In the genomic region with DNA sequence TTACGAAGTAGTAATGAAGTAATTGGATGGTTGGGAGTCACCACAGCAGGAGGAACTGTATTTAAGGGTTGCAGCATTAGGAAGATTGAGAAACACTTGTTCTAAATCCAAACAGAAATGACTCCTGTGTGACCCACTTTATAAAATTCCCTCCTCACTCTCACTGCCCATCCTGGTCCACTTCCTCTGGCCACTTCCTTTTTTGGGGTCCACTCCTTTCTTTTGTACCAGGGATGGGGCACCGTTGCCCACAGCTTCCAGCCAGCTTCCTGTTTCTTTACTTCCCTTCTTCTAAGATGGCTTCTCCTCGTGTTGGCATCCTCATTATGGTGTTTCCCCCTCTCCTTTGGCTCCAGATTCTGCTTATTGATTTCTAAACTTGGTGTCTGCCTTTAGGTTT, we compare ENCODE assay signal across 26 mouse cellular contexts. TPM values are rescaled to one million over a fixed set of nuclear protein-coding genes. Genes with fewer than 3 reads are reported as not detected.
DNase-seq lines count a peak whose midpoint lies in the region; ATAC-seq and TF ChIP-seq lines count a peak whose summit lies in the region.
"Had no signal": no experiment of that assay in that cellular context is flagged by ENCODE, and none has a peak within 500 bp of the region (broad histone marks: within the 10 kb centered on the region; RNA-seq: fewer than 3 reads in every experiment).

No protein-coding gene starts in this region.

- no peaks in the 10 kb centered on the region for H3K36me3 ChIP-seq in lung, postnatal 0 days (ENCODE audit: insufficient read depth, low read length)
- H3K36me3 ChIP-seq: embryonic facial prominence, embryonic 12.5 days; G1E; heart, embryonic 10.5 days; limb, embryonic 10.5 days; liver, embryonic 13.5 days; neural tube, embryonic 12.5 days had no signal

- no peak for TF ChIP-seq CTCF in lung, postnatal 0 days (IDR thresholded peaks at IDR 0.05)

- H3K4me1 ChIP-seq in lung, postnatal 0 days (ENCODE audit: insufficient read depth, low read depth, low read length) = no peaks in the 10 kb centered on the region
- H3K4me1 ChIP-seq: liver, embryonic 13.5 days had no signal

- no peak overlapping the region for H3K4me2 ChIP-seq in lung, postnatal 0 days (replicated peaks; ENCODE audit: low read depth, low read length)
- H3K4me2 ChIP-seq: embryonic facial prominence, embryonic 12.5 days; liver, embryonic 13.5 days; neural tube, embryonic 12.5 days had no signal

- peak; percentile 12; the same call in 1 of the 2 replicates for ATAC-seq in lung, postnatal 0 days
- peak; percentile 86 for ATAC-seq in monocyte, adult 5-6 weeks (replicated peaks; ENCODE audit: insufficient number of reproducible peaks, low FRiP score, low TSS enrichment, poor library complexity, severe bottlenecking)
- ATAC-seq: forebrain, embryonic 14.5 days had no signal

- WGBS in lung, postnatal 0 days = 43% methylated on average over 3 of the region's 3 CpGs

- H3K27ac ChIP-seq in lung, postnatal 0 days (ENCODE audit: low read length) = no peak overlapping the region
- H3K27ac ChIP-seq: embryonic facial prominence, embryonic 12.5 days; heart, embryonic 10.5 days; limb, embryonic 10.5 days; liver, embryonic 13.5 days; neural tube, embryonic 12.5 days had no signal

- DNase-seq in heart, adult 11 months = peak; percentile 97
- DNase-seq in heart, adult 8-10 months (ENCODE audit: low spot score) = no peak
- DNase-seq in lung, postnatal 0 days (ENCODE audit: low spot score) = peak; percentile 47
- no peak for DNase-seq in lung, postnatal 14 days
- peak; percentile 36 for DNase-seq in induced T-regulatory cell, adult 2 months (ENCODE audit: low read depth)
- no peak for DNase-seq in cerebellum, postnatal 36 days
- DNase-seq in urinary bladder, postnatal 36 days (ENCODE audit: low spot score in 2 of 2) = no peak
- DNase-seq: adrenal gland, postnatal 36 days; cerebellum, adult 9-10 months; gastrocnemius, postnatal 25 days; kidney, adult 18-20 months; kidney, postnatal 14 days; liver, embryonic 13.5 days; thymus, adult 2 months had no signal

- no peak for TF ChIP-seq EP300 in lung, postnatal 0 days (IDR thresholded peaks at IDR 0.05)

- H3K4me3 ChIP-seq in lung, postnatal 0 days (ENCODE audit: low read depth, low read length) = no peak overlapping the region
- H3K4me3 ChIP-seq: embryonic facial prominence, embryonic 12.5 days; erythroblast, embryonic 14.5 days; heart, embryonic 10.5 days; limb, embryonic 10.5 days; liver, embryonic 13.5 days; neural tube, embryonic 12.5 days had no signal

- H3K27me3 ChIP-seq in lung, postnatal 0 days (replicated peaks; ENCODE audit: insufficient read depth, low read length) = no peaks in the 10 kb centered on the region
- H3K27me3 ChIP-seq: embryonic facial prominence, embryonic 12.5 days; liver, embryonic 13.5 days; neural tube, embryonic 12.5 days had no signal

- no peak overlapping the region for H3K9ac ChIP-seq in lung, postnatal 0 days (replicated peaks; ENCODE audit: low read depth)
- H3K9ac ChIP-seq: embryonic facial prominence, embryonic 12.5 days; liver, embryonic 13.5 days; neural tube, embryonic 12.5 days had no signal

- H3K9me3 ChIP-seq in lung, postnatal 0 days (ENCODE audit: low read length) = no peaks in the 10 kb centered on the region
- H3K9me3 ChIP-seq: embryonic facial prominence, embryonic 12.5 days; G1E; heart, embryonic 10.5 days; limb, embryonic 10.5 days; liver, embryonic 13.5 days; neural tube, embryonic 12.5 days had no signal

RNA-seq across cellular contexts. Expression of a gene that starts 10.9 kb away (rescaled TPM):
- 1 to 10 TPM in 2 of 4 experiments, under 1 TPM in 2; 0.89 to 1.3 (median 1.1) TPM for total RNA-seq in heart, adult 8-10 months (2022)
- 8.0 and 9.3 TPM in 2 replicates for polyA plus RNA-seq in lung, postnatal 0 days (2015; fragmentation: Nextera tagmentation; extraction: Ambion mirVana)
- 220 to 263 TPM (median 252 TPM) in 3 replicates for total RNA-seq in monocyte, adult 5-6 weeks (2017)
- polyA plus RNA-seq: G1E had no signal

RNA-seq across cellular contexts. Expression of a gene that starts 33.2 kb away (rescaled TPM):
- total RNA-seq in heart, adult 8-10 months (2022) = not detected
- polyA plus RNA-seq in lung, postnatal 0 days (2015; fragmentation: Nextera tagmentation; extraction: Ambion mirVana) = 0.23 TPM in 2 replicates
- total RNA-seq in monocyte, adult 5-6 weeks (2017) = 0.39 TPM in 1 of 3 replicates, not detected in the others
- total RNA-seq: adrenal gland, postnatal 36 days; G1E; gastrocnemius, postnatal 25 days; layer of hippocampus, postnatal 10 days; left cerebral cortex, adult 8-10 months had no signal
- polyA plus RNA-seq: erythroblast, embryonic 14.5 days; forebrain, embryonic 14.5 days; G1E; heart, embryonic 10.5 days; heart, postnatal 0 days; hindbrain, embryonic 11.5 days; limb, embryonic 10.5 days; liver, embryonic 13.5 days; neural tube, embryonic 12.5 days had no signal

RNA-seq across cellular contexts. Expression of a gene that starts 35.3 kb away (rescaled TPM):
- 100 to 1,000 TPM; 130 to 157 (median 141) TPM for total RNA-seq in heart, adult 8-10 months (2022)
- 0.21 and 0.35 TPM in 2 replicates for polyA plus RNA-seq in lung, postnatal 0 days (2015; fragmentation: Nextera tagmentation; extraction: Ambion mirVana)
- 0.76 to 2.0 TPM (median 1.7 TPM) in 3 replicates for total RNA-seq in monocyte, adult 5-6 weeks (2017)
- polyA plus RNA-seq: erythroblast, embryonic 14.5 days; forebrain, embryonic 14.5 days; G1E; hindbrain, embryonic 11.5 days had no signal

RNA-seq across cellular contexts. Expression of a gene that starts 51.4 kb away (rescaled TPM):
- total RNA-seq in heart, adult 8-10 months (2022) = 10 to 100 TPM; 20.0 to 23.2 (median 21.8) TPM
- polyA plus RNA-seq in lung, postnatal 0 days (2015; fragmentation: Nextera tagmentation; extraction: Ambion mirVana) = 20.0 and 20.9 TPM in 2 replicates
- total RNA-seq in monocyte, adult 5-6 weeks (2017) = 29.0 to 46.6 TPM (median 44.2 TPM) in 3 replicates

Comparison
In these comparisons a context has a peak if more than half of its experiments do, and no peak if none do; other contexts are left out.
1. DNase-seq: peak in heart, adult 11 months (single experiment), lung, postnatal 0 days (single experiment) and induced T-regulatory cell, adult 2 months (single experiment); none in heart, adult 8-10 months (single experiment), lung, postnatal 14 days (single experiment), cerebellum, postnatal 36 days (0 of 2) and urinary bladder, postnatal 36 days (0 of 2).
2. RNA of a gene that starts 10.9 kb away (total RNA-seq): 220 to 263 TPM in monocyte, adult 5-6 weeks; 0.89 to 1.3 TPM in heart, adult 8-10 months; every median in the first group is over 10 times any median in the second.
3. RNA of a gene that starts 35.3 kb away (total RNA-seq): 130 to 157 TPM in heart, adult 8-10 months; 0.76 to 2.0 TPM in monocyte, adult 5-6 weeks; every median in the first group is over 10 times any median in the second.